17 mouse cellular contexts compared by ENCODE assay signal in the genomic region with DNA sequence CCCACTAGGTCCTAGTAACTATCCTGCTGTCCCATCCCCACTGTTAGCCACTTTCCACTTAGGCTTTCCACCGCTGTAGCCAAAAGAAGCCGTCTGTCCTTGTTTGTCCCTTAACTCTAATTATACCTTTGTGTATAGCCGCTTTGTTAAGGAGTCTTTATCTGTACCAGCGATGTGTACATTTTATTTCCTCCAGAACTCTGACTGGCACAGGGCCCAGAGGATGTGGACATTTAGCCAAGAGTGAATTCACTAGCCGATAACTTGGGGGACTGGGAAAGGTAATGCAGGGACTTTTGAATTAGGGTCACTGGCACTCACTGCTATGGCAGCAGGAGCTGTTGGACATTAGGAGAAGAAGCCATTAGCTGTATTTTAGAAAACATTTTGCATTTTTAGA. TPM values are rescaled to one million over a fixed set of nuclear protein-coding genes. Genes with fewer than 3 reads are reported as not detected.
DNase-seq lines count a peak whose midpoint lies in the region; ATAC-seq and TF ChIP-seq lines count a peak whose summit lies in the region.
"Had no signal": no experiment of that assay in that cellular context is flagged by ENCODE, and none has a peak within 500 bp of the region (broad histone marks: within the 10 kb centered on the region; RNA-seq: fewer than 3 reads in every experiment).

No protein-coding gene starts in this region.

- intact Hi-C loops in heart, adult 2 months (cut with DNase I), result loop anchor here (2.0 kb wide), 1 partner anchor 30 kb away; no protein-coding TSS in a partner anchor
- intact Hi-C loops in heart, postnatal 36 days (cut with DNase I), result no loop called here
- intact Hi-C loops in left cerebral cortex, adult 2 months (cut with DNase I), result no loop called here

- ATAC-seq in heart, embryonic 14.5 days (ENCODE audit: insufficient number of reproducible peaks, insufficient read depth, low FRiP score, low read depth), result no peak
- ATAC-seq in lung, embryonic 16.5 days (ENCODE audit: low read depth), result peak; percentile 72
- ATAC-seq: forebrain, embryonic 16.5 days had no signal

- H3K9me3 ChIP-seq in heart, embryonic 14.5 days (ENCODE audit: control insufficient read depth, low read length), result no peaks in the 10 kb centered on the region
- no peaks in the 10 kb centered on the region for H3K9me3 ChIP-seq in lung, embryonic 16.5 days (ENCODE audit: control insufficient read depth, low read length)

- H3K79me2 ChIP-seq in heart, adult 2 months (replicated peaks; ENCODE audit: control insufficient read depth, insufficient read depth, low read length), result no peaks in the 10 kb centered on the region

- H3K27ac ChIP-seq in heart, adult 2 months, result peak overlapping the region; percentile 51
- H3K27ac ChIP-seq in heart, embryonic 14.5 days (replicated peaks in 1 of 2; ENCODE audit: control insufficient read depth in 1 of 2, insufficient read depth in 1 of 2, low read depth in 2 of 2, low read length in 2 of 2), result peak overlapping the region; percentile 52 to 72; a peak in 3 of 4 replicates
- H3K27ac ChIP-seq in lung, embryonic 16.5 days (ENCODE audit: low read length), result peak overlapping the region; percentile 62
- no peak overlapping the region for H3K27ac ChIP-seq in left cerebral cortex, adult 2 months

- H3K9ac ChIP-seq in heart, adult 2 months (ENCODE audit: low read depth, low read length), result no peak overlapping the region
- H3K9ac ChIP-seq in heart, embryonic 14.5 days (ENCODE audit: low read length), result no peak overlapping the region
- no peak overlapping the region for H3K9ac ChIP-seq in lung, embryonic 16.5 days (ENCODE audit: low read length)

- TF ChIP-seq POLR2A in heart, adult 2 months (IDR thresholded peaks at IDR 0.05; ENCODE audit: insufficient read depth, low read depth, low read length), result no peak

- peak overlapping the region; percentile 37 for H3K4me2 ChIP-seq in heart, embryonic 14.5 days (ENCODE audit: low read length)
- no peak overlapping the region for H3K4me2 ChIP-seq in lung, embryonic 16.5 days (ENCODE audit: low read depth, low read length)
- H3K4me2 ChIP-seq: midbrain, embryonic 11.5 days had no signal

- 8% methylated on average over 5 of the region's 5 CpGs for WGBS in heart, adult 2 months
- 8% methylated on average over 5 of the region's 5 CpGs for WGBS in heart, embryonic 14.5 days
- 13% methylated on average over 5 of the region's 5 CpGs for WGBS in lung, embryonic 16.5 days

- no peak for TF ChIP-seq EP300 in heart, adult 2 months (IDR thresholded peaks at IDR 0.05; ENCODE audit: insufficient read depth, low read depth, low read length)

- H3K27me3 ChIP-seq in heart, adult 2 months (ENCODE audit: control insufficient read depth, insufficient read depth, low read length), result no peaks in the 10 kb centered on the region
- H3K27me3 ChIP-seq in heart, embryonic 14.5 days (ENCODE audit: control insufficient read depth, insufficient read depth, low read length), result no peaks in the 10 kb centered on the region
- no peaks in the 10 kb centered on the region for H3K27me3 ChIP-seq in lung, embryonic 16.5 days (ENCODE audit: control insufficient read depth, insufficient read depth, low read depth, low read length)

- peaks cover 2% of the 10 kb centered on the region; the same call in 1 of the 2 replicates for H3K36me3 ChIP-seq in heart, adult 2 months (ENCODE audit: control insufficient read depth, insufficient read depth, low read length)
- no peaks in the 10 kb centered on the region for H3K36me3 ChIP-seq in heart, embryonic 14.5 days (ENCODE audit: control insufficient read depth, insufficient read depth, low read length)
- H3K36me3 ChIP-seq in lung, embryonic 16.5 days (ENCODE audit: control insufficient read depth, insufficient read depth, low read length), result no peaks in the 10 kb centered on the region

- no peak overlapping the region for H3K4me3 ChIP-seq in heart, adult 2 months
- no peak overlapping the region for H3K4me3 ChIP-seq in heart, embryonic 14.5 days (ENCODE audit: control insufficient read depth in 1 of 2, insufficient read depth in 1 of 2, low read depth in 1 of 2, low read length in 2 of 2)
- no peak overlapping the region for H3K4me3 ChIP-seq in lung, embryonic 16.5 days (ENCODE audit: low read length)
- H3K4me3 ChIP-seq in left cerebral cortex, adult 2 months, result no peak overlapping the region

- no peak for DNase-seq in heart, adult 2 months
- DNase-seq in heart, postnatal 36 days, result no peak
- peak; percentile 25 for DNase-seq in 416B (ENCODE audit: low read depth)
- DNase-seq in layer of hippocampus, adult 11-12 months (ENCODE audit: low spot score), result no peak
- DNase-seq in left cerebral cortex, adult 2 months (ENCODE audit: extremely low spot score in 1 of 2, low spot score in 2 of 2), result no peak
- DNase-seq in frontal cortex, postnatal 25 days (ENCODE audit: low spot score in 2 of 2), result no peak
- DNase-seq: adrenal gland, adult 8-10 months; B cell, adult 2 months; cerebellum, adult 18-20 months; kidney, adult 8-10 months; layer of hippocampus, postnatal 36 days had no signal

- peaks cover 5% of the 10 kb centered on the region for H3K4me1 ChIP-seq in heart, adult 2 months (ENCODE audit: control insufficient read depth, insufficient read depth, low read length)
- H3K4me1 ChIP-seq in heart, embryonic 14.5 days (ENCODE audit: control insufficient read depth in 2 of 2, insufficient read depth in 2 of 2, low read length in 2 of 2), result peaks cover 8 to 17% of the 10 kb centered on the region in 2 experiments; a peak in 3 of 4 replicates
- H3K4me1 ChIP-seq in lung, embryonic 16.5 days (replicated peaks; ENCODE audit: control insufficient read depth, insufficient read depth, low read length), result peaks cover 9% of the 10 kb centered on the region

- no peak for TF ChIP-seq CTCF in heart, adult 2 months (IDR thresholded peaks at IDR 0.05)
- TF ChIP-seq CTCF in left cerebral cortex, adult 2 months (IDR thresholded peaks at IDR 0.05), result no peak

RNA-seq across cellular contexts. Expression of a gene that starts 12.1 kb away (rescaled TPM):
- not detected for total RNA-seq in heart, adult 2 months (2021)
- 0.04 TPM in 1 of 2 replicates, not detected in the other for polyA plus RNA-seq in heart, adult 2 months (2012; rRNA removed)
- not detected for total RNA-seq in heart, postnatal 36 days (2021)
- polyA plus RNA-seq in heart, embryonic 14.5 days (2014; fragmentation: Nextera tagmentation; extraction: Ambion mirVana), result not detected in 2 replicates
- polyA plus RNA-seq in lung, embryonic 16.5 days (2015; fragmentation: Nextera tagmentation; extraction: Ambion mirVana), result not detected in 2 replicates
- not detected for total RNA-seq in left cerebral cortex, adult 2 months (2021)
- total RNA-seq: adrenal gland, adult 8-10 months; layer of hippocampus, postnatal 36 days; liver, adult 2 months had no signal
- polyA plus RNA-seq: forebrain, embryonic 16.5 days; midbrain, embryonic 11.5 days; neural tube, embryonic 14.5 days had no signal

RNA-seq across cellular contexts. Expression of a gene that starts 14.3 kb away (rescaled TPM):
- total RNA-seq in heart, adult 2 months (2021), result 10 to 100 TPM; 36.7 to 38.6 TPM
- 39.9 and 54.4 TPM in 2 replicates for polyA plus RNA-seq in heart, adult 2 months (2012; rRNA removed)
- total RNA-seq in heart, postnatal 36 days (2021), result 10 to 100 TPM; 41.8 to 45.8 TPM
- polyA plus RNA-seq in heart, embryonic 14.5 days (2014; fragmentation: Nextera tagmentation; extraction: Ambion mirVana), result 23.5 and 25.8 TPM in 2 replicates
- polyA plus RNA-seq in lung, embryonic 16.5 days (2015; fragmentation: Nextera tagmentation; extraction: Ambion mirVana), result 96.9 and 111 TPM in 2 replicates
- total RNA-seq in left cerebral cortex, adult 2 months (2021), result 100 to 1,000 TPM; 156 to 175 TPM

RNA-seq across cellular contexts. Expression of a gene that starts 37.6 kb away (rescaled TPM):
- 10 to 100 TPM; 24.7 to 27.8 TPM for total RNA-seq in heart, adult 2 months (2021)
- 7.9 and 19.0 TPM in 2 replicates for polyA plus RNA-seq in heart, adult 2 months (2012; rRNA removed)
- total RNA-seq in heart, postnatal 36 days (2021), result 10 to 100 TPM; 18.8 to 27.1 TPM
- polyA plus RNA-seq in heart, embryonic 14.5 days (2014; fragmentation: Nextera tagmentation; extraction: Ambion mirVana), result 14.3 and 17.7 TPM in 2 replicates
- polyA plus RNA-seq in lung, embryonic 16.5 days (2015; fragmentation: Nextera tagmentation; extraction: Ambion mirVana), result 33.5 and 33.9 TPM in 2 replicates
- total RNA-seq in left cerebral cortex, adult 2 months (2021), result 10 to 100 TPM; 80.4 to 99.0 TPM
